Mouse (Mus musculus) heart, embryonic 13.5 days (tissue): Measurements from ENCODE around the gene Olfr877. TPM values are rescaled to one million over a fixed set of nuclear protein-coding genes. Genes with fewer than 3 reads are reported as not detected.

Experiments
- ATAC-seq: fragments of 200-750 bp; cut with Nextera tagmentation; 2 replicates; pipeline ENCODE4 v1.8.0; 2017; ENCODE audit warnings: moderate TSS enrichment; ENCODE audit not compliant: insufficient number of reproducible peaks, low FRiP score, low TSS enrichment; ENCODE audit errors: extremely low read depth
- H3K27ac ChIP-seq: fragments of 300-500 bp; sonication (generic); replicated peaks from 2 replicates; pipeline ENCODE4 v1.5.1; 2015; ENCODE audit warnings: moderate library complexity, mild to moderate bottlenecking, inconsistent platforms
- H3K27me3 ChIP-seq: fragments of 300-500 bp; sonication (generic); replicated peaks from 2 replicates; pipeline ENCODE4 v1.6.1; 2015; ENCODE audit warnings: mild to moderate bottlenecking, inconsistent platforms
- H3K36me3 ChIP-seq: fragments of 300-500 bp; sonication (generic); 2 replicates; pipeline ENCODE4 v1.6.1; 2015; ENCODE audit warnings: mild to moderate bottlenecking, inconsistent platforms
- H3K4me1 ChIP-seq: fragments of 300-500 bp; sonication (generic); 2 replicates; pipeline ENCODE4 v1.6.1; 2015; ENCODE audit warnings: inconsistent platforms
- H3K4me2 ChIP-seq: fragments of 300-500 bp; sonication (generic); 2 replicates; pipeline ENCODE4 v1.6.1; 2015; ENCODE audit warnings: inconsistent platforms, mild to moderate bottlenecking, moderate library complexity
- H3K4me3 ChIP-seq: fragments of 300-500 bp; sonication (generic); 2 replicates; pipeline ENCODE4 v1.5.1; 2015; ENCODE audit warnings: moderate library complexity, mild to moderate bottlenecking, inconsistent platforms
- H3K9ac ChIP-seq: fragments of 300-500 bp; sonication (generic); 2 replicates; pipeline ENCODE4 v1.6.1; 2015; ENCODE audit warnings: inconsistent platforms, mild to moderate bottlenecking, moderate library complexity
- H3K9me3 ChIP-seq: fragments of 300-500 bp; sonication (generic); 2 replicates; pipeline ENCODE4 v1.6.1; 2016; ENCODE audit warnings: inconsistent platforms
- WGBS: fragments of 180-500 bp; shearing (Covaris S2); methylation state at CpG from one replicate; pipeline ENCODE4 v1.1.7; 2015; ENCODE audit warnings: mixed read lengths; 5-methylcytosine and 5-hydroxymethylcytosine counted together
- polyA plus RNA-seq: library from polyadenylated mRNA; unstranded; fragments of >200 nt; fragmentation: Nextera tagmentation; extraction: Ambion mirVana; gene quantifications from 2 replicates; pipeline ENCODE4 v1.2.1, GENCODE M21; 2015

Olfr877 gene
- polyA plus RNA-seq, result not detected in 2 replicates

DNA sequence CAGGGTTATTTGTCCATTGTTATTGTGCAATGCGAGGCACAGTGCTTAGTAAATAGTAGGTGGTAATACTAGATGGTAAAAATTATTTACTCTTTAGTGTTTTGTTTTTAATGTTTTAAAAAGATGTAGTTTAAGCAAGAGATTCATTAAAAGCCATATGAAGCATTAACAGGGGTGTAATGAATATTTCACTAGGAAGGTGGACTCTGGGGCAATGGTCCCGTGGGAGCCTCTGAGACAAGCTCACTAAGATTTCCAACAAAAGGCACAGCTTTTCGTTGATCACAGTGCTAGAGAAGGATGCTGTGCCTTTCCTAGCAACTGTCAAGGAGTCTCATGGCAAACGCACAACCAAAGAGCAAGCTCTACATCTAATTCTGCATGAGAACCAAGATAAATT is at the start of gene Olfr877:
Gene Olfr877, plus strand, starts transcription at position 301 of the 400 bp plus-strand sequence.
- Histone ChIP-seq H3K27me3 (no peaks in the 10 kb centered on the region), H3K4me1 (no peaks in the 10 kb centered on the region), H3K9ac (no peak within 1 kb of the TSS), H3K36me3 (no peaks in the 10 kb centered on the region), H3K9me3 (0 out of 2 replicates have a peak, but pooled peaks cover 6% of the 10 kb centered on the region), H3K4me3 (no peak within 1 kb of the TSS), H3K4me2 (no peak within 1 kb of the TSS), H3K27ac (no peak within 1 kb of the TSS)
- WGBS, result 69% methylated on average over 4 of the region's 4 CpGs
- no peak for ATAC-seq

DNA sequence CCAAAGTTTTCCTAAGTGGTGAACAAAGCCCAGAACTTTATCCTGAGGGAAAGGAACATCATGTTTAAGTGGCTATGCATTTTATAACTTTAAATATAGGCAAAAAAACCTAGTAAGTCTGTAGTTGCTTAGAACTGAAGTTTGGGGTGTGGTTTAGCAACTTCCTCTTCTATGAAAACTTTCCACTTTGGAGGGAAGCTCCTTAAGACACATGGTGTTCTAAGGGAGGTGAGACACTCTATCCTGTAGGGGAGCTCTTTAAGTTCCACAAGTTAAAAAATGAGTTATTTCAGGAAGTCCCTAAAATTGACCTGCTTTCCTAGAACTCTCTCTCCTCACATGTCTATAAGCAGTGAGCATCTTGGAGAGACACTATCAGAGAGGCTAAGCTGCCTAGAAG is 46.8 kb upstream of the Olfr877 start:
- Histone ChIP-seq H3K4me3 (no peak overlapping the region), H3K4me2 (no peak overlapping the region), H3K9me3 (no peaks in the 10 kb centered on the region), H3K27ac (no peak overlapping the region), H3K4me1 (peaks cover 10% of the 10 kb centered on the region; the same call in 1 of the 2 replicates), H3K36me3 (no peaks in the 10 kb centered on the region), H3K27me3 (no peaks in the 10 kb centered on the region), H3K9ac (no peak overlapping the region)
- no peak for ATAC-seq

DNA sequence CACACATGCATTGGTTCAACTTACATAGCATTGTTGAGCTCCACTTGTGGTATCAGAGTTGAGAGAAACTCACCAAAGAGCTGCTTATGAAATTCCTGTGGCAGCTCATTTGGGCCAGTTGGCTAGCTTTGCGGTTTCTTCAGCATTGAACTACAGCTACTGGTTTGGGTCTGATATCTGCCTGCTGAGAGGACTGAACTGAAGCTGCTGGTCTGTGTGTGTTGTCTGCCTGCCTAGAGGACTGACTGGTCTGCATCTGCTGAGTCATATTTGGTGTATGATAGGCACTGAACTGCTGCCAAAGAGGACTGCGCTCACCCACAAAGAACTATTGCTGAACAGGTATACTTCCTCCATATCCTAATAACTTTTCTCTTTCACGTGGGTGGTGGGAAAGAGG is 45.6 kb upstream of the Olfr877 start:
- Histone ChIP-seq H3K9ac (no peak overlapping the region), H3K4me3 (no peak overlapping the region), H3K36me3 (no peaks in the 10 kb centered on the region), H3K4me1 (peaks cover 10% of the 10 kb centered on the region; the same call in 1 of the 2 replicates), H3K9me3 (no peaks in the 10 kb centered on the region), H3K27me3 (no peaks in the 10 kb centered on the region), H3K4me2 (no peak overlapping the region), H3K27ac (no peak overlapping the region)
- no peak for ATAC-seq
- 56% methylated on average over 3 of the region's 3 CpGs for WGBS

DNA sequence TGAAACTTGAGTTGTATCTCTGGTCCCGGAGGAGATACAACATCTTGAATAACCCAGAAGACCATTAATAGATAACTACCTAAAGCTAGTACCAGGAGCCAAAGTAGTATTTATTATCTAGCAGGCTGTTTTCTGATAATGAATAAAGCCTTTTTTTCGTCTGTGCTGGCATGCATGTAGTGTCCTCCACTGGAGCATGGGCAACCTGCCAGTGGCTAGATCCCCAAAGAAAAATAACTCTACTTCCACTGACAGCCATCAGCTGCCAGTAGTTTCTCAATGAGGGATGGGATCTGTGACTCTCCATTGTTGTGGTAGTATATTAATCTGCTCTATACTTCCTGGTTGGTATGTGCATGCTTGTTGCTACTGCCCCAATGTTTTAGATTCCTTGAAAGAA is 45.1 kb upstream of the Olfr877 start:
- Histone ChIP-seq H3K27ac (no peak overlapping the region), H3K9ac (no peak overlapping the region), H3K9me3 (no peaks in the 10 kb centered on the region), H3K27me3 (no peaks in the 10 kb centered on the region), H3K4me3 (no peak overlapping the region), H3K4me1 (peaks cover 10% of the 10 kb centered on the region; the same call in 1 of the 2 replicates), H3K36me3 (no peaks in the 10 kb centered on the region), H3K4me2 (no peak overlapping the region)
- no peak for ATAC-seq
- 26% methylated on average over 2 of the region's 2 CpGs for WGBS

DNA sequence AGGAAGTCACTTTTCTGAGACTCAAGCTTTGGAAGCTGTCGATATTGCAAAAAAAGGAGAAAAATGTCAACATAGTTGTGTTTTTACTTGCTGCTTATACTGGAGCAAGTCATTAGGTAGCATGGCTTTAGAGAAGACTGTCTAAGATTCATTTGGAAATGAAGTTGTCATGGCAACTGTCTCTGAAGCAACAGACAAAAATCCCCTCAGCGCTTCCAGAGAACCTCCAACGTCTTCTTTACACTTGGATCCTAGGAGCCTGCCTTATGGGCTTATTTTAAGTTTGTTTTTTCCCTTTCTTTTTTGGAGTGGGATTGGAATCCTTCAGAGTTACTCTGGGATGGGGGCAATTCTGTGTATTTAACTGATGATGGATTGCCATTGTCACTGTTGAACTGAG is 39.4 kb upstream of the Olfr877 start:
- Histone ChIP-seq H3K4me2 (no peak overlapping the region), H3K9ac (no peak overlapping the region), H3K27me3 (no peaks in the 10 kb centered on the region), H3K4me3 (no peak overlapping the region), H3K36me3 (no peaks in the 10 kb centered on the region), H3K9me3 (no peaks in the 10 kb centered on the region), H3K4me1 (no peaks in the 10 kb centered on the region), H3K27ac (no peak overlapping the region)
- 81% methylated on average over 3 of the region's 3 CpGs for WGBS
- no peak for ATAC-seq

DNA sequence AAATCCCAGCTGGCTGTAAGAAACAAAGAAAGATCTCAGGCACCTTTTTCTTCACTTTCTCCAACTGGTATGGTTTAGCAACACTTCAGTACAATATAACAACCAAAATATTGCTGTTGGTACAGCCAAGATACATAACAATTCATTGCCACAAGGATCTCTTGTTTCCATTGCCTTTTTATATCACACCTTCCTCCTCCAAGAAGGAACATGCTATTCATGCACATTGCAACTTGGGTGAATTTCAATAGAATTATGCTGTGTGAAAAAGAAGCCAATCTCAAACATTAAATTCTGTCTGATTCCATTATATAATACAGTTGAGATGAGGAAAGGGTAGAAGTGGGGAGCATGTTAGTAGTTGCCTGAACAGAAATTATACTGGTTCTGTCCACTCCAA is 24.2 kb upstream of the Olfr877 start:
- Histone ChIP-seq H3K4me3 (no peak overlapping the region), H3K36me3 (no peaks in the 10 kb centered on the region), H3K27ac (no peak overlapping the region), H3K9ac (no peak overlapping the region), H3K27me3 (no peaks in the 10 kb centered on the region), H3K9me3 (no peaks in the 10 kb centered on the region), H3K4me1 (peaks cover 3% of the 10 kb centered on the region; the same call in 1 of the 2 replicates), H3K4me2 (no peak overlapping the region)
- ATAC-seq, result no peak

DNA sequence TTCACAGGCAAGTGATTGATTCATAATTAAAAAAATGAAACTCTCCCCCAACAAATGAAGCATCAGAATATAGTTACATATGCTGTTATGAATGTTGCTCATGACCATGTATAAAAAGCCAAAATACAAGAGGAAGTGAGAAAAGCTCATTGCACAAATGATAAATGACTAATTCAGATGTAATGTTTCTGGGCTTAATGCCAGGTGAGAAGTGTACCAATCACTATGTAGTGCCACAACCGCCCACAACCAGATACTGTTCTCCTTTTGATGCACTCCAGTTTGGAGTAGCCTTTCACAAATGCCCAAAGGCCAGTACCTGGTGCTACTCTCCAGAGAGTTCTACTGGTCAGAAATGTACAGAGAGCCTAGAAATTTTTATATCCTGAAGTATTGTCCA is 20.7 kb upstream of the Olfr877 start:
- Histone ChIP-seq H3K27ac (no peak overlapping the region), H3K9ac (no peak overlapping the region), H3K27me3 (no peaks in the 10 kb centered on the region), H3K4me3 (no peak overlapping the region), H3K36me3 (no peaks in the 10 kb centered on the region), H3K9me3 (no peaks in the 10 kb centered on the region), H3K4me2 (no peak overlapping the region), H3K4me1 (peaks cover 3% of the 10 kb centered on the region; the same call in 1 of the 2 replicates)
- WGBS, result 44% methylated on average over 1 of the region's 1 CpGs
- no peak for ATAC-seq

DNA sequence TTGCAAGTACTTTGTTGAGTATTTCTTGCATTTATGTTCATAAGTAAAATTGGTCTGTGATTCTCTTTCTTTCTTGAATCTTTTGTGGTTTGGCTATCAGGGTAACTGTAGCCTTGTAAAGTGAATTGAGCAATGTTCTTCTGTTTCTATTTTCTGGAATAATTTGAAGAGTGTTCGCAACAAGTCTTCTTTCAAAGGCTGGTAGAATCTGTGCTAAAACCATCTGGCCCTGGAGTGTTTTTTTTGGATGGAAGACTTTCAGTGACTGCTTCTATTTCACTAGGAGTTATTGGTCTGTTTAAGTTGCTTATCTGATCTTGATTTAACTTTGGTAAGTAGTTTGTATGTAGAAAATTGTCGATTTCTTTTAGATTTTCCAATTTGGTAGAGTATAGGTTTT is 4.8 kb upstream of the Olfr877 start:
- Histone ChIP-seq H3K9me3 (0 out of 2 replicates have a peak, but pooled peaks cover 6% of the 10 kb centered on the region), H3K4me1 (no peaks in the 10 kb centered on the region), H3K4me3 (no peak overlapping the region), H3K4me2 (no peak overlapping the region), H3K27me3 (no peaks in the 10 kb centered on the region), H3K9ac (no peak overlapping the region), H3K27ac (no peak overlapping the region), H3K36me3 (no peaks in the 10 kb centered on the region)
- ATAC-seq, result no peak
- WGBS, result 74% methylated on average over 2 of the region's 2 CpGs

DNA sequence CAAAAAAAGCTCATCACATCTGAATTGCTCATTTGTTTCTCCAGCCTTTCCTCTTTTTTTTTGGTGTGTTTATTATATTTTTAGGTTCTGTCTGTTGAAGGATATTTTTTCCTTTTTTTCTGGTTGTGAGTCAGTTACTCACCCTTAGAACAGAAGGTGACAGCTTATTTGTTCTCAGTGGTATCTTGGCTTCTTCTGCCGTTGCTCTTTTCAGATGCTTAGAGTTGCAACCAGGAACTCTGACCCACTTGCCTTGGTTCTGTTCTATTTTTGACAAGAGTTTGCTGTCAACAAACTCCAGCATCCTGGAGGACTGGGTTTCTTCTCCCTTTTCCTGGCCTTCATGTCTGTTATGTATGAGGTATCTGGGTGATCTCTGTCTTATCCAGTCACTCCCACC is 9.3 kb downstream of the Olfr877 start:
- H3K9me3 ChIP-seq, result no peaks in the 10 kb centered on the region
- no peaks in the 10 kb centered on the region for H3K36me3 ChIP-seq
- H3K27me3 ChIP-seq, result no peaks in the 10 kb centered on the region
- no peak overlapping the region for H3K4me2 ChIP-seq
- WGBS, result 12% methylated on average over 1 of the region's 1 CpGs
- ATAC-seq, result no peak
- H3K4me3 ChIP-seq, result no peak overlapping the region
- H3K27ac ChIP-seq, result no peak overlapping the region
- no peak overlapping the region for H3K9ac ChIP-seq
- no peaks in the 10 kb centered on the region for H3K4me1 ChIP-seq

DNA sequence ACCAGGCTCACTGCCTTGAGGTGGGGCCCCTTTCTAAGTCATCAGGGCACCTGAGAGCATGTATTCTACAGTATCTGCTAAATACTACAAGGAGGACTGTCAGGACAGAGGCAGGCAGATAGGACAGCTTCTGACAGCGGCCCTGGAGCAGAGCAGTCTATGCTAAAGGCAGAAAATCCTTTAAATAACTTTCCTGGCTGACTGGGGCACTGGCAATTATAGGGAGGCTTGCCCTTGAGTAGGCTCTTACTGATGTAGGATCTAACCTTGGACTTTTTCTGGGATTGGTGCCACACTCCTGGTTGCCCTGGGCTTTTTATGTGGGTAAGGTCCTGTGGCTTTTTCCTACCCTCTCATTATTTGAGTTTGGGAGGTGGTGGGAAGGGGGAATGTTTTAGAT is 16.2 kb downstream of the Olfr877 start:
- no peaks in the 10 kb centered on the region for H3K36me3 ChIP-seq
- H3K4me2 ChIP-seq, result no peak overlapping the region
- H3K9ac ChIP-seq, result no peak overlapping the region
- H3K4me3 ChIP-seq, result no peak overlapping the region
- H3K4me1 ChIP-seq, result peaks cover 3% of the 10 kb centered on the region
- 25% methylated on average over 1 of the region's 1 CpGs for WGBS
- H3K27ac ChIP-seq, result no peak overlapping the region
- H3K9me3 ChIP-seq, result no peaks in the 10 kb centered on the region
- no peak for ATAC-seq
- no peaks in the 10 kb centered on the region for H3K27me3 ChIP-seq

DNA sequence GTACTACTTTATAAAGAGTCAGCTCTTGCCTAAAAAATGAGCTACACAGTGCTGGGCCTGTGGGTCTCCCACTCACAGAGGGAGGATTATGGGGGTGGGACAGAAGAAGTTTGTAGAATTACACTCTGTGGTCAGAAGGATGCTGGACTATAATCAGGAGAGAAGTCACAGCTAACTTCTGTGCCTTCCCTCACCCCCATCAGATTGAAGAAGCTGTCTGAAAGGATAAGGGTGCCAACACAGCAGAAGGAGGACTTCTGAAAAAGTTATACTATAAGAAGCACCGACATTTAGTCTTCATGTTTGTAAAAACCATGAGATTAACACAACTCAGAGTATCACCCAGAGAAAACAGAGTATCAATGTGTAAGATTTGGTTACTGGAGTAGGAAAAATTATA is 17.0 kb downstream of the Olfr877 start:
- WGBS, result 65% methylated on average over 1 of the region's 1 CpGs
- Histone ChIP-seq H3K9me3 (no peaks in the 10 kb centered on the region), H3K9ac (no peak overlapping the region), H3K4me2 (no peak overlapping the region), H3K4me1 (peaks cover 3% of the 10 kb centered on the region), H3K4me3 (no peak overlapping the region), H3K27ac (no peak overlapping the region), H3K36me3 (no peaks in the 10 kb centered on the region), H3K27me3 (no peaks in the 10 kb centered on the region)
- ATAC-seq, result no peak

DNA sequence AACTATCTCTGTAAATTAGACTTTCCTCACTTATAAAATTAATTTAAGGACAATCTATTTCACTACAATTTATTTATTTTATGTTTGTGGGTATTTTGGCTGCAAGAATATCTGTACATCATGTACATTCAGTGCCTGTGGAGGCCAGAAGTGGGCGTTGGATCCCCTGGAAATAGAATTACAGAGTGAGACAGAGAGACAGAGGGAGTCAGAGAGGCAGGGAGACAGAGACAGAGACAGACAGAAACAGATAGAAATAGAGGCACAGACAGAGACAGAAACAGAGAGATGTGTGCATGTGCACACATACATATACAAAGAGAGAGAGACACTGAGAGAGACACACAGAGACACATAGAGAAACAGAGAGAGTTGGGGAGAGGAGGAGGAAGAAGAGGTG is 17.5 kb downstream of the Olfr877 start:
- H3K27me3 ChIP-seq, result no peaks in the 10 kb centered on the region
- H3K36me3 ChIP-seq, result no peaks in the 10 kb centered on the region
- no peak overlapping the region for H3K4me3 ChIP-seq
- WGBS, result 67% methylated on average over 1 of the region's 1 CpGs
- H3K27ac ChIP-seq, result no peak overlapping the region
- no peak overlapping the region for H3K4me2 ChIP-seq
- ATAC-seq, result no peak
- H3K4me1 ChIP-seq, result peaks cover 3% of the 10 kb centered on the region
- H3K9me3 ChIP-seq, result no peaks in the 10 kb centered on the region
- H3K9ac ChIP-seq, result no peak overlapping the region
